Mouse (Mus musculus) cerebellum, postnatal 36 days (tissue): ENCODE data around the gene Bbc3.

Source experiments
- DNase-seq, 2 experiments: peaks; one replicate each; pipeline ENCODE4 v3.0.0; 2021 to 2022; ENCODE audit warnings: mixed read lengths in 2 of 2

The Bbc3 gene

DNA sequence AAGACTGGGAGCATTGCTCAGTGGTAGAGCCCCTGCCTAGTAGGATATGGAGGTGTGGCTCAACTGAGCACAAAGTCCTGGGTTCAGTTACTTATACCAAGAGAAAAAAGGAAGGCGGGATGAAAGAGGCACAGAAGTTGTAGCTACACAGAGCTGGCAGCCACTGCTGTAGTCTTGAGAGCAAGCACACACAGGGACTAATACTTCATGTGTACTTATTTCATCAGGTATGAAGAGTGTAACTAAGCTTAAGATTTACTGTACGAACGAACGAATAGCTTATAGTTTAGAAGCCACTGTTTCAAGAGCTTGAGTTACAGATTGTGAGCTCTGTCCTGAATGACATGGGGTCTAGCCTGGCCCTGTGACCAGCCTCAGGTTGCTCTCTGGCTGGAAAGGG, 11.0 kb downstream of the Bbc3 start:
- DNase-seq, result no peak

DNA sequence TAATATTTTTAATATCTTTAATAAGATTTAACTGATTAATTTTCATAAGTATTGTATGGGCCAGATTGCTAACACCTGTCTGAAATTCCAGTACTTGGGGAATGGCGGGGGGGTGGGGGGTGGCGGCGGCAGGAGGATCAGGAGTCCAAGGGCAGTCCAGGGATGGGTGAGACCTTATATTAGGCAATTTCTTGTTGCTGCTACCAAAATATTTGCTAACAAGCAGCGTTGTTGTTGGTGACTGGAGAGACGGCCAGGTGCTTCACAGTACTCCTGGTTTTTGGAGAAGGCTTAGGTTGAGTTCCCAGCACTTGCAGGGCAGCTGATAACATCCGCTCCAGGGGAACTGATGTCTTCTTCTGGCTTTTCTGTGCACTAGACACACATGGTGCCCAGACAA, 12.3 kb downstream of the Bbc3 start:
- DNase-seq, result no peak

GRCm38 (mm10) chr7:16324661-16325060, 16.5 kb downstream of the Bbc3 start:
- no peak for DNase-seq

DNA sequence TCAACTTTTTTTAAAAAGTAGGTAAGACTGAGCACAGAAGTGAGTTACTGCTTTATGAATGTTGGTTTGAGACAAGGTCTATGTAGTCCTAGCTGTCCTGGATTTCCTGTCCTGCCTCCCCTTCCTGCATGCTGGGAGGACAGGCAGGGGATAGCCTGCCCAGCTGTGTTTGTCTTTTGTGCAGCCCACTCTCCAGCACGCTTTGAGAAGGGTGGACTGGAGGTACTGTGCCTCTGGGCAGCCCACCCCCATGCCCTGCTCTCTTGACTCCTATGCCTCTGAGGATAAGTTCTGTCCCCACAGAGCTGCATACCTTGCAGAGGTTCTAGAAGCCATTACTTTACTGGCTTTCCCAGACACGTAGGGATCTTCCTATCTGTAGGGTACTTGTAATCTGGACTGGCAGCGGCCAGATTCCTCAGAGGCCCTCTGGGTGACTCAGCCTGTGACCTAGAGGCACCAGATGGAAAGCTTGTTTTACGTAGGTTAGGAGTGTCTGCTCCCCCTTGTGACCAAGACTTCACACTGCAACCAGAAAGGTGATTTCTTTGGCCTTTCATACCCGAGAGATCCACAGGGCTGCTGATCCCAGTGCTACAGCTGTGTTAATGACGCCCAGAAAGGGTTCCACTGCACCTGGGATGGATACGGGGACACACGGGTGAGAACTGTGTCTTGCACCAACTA, 17.9 kb downstream of the Bbc3 start:
- peak; percentile 66 to 80 for DNase-seq

- no peak for DNase-seq
These were observed 18.4 kb downstream of the Bbc3 start for GRCm38 (mm10) chr7:16326607-16326971.

GRCm38 (mm10) chr7:16329146-16329545, 21.0 kb downstream of the Bbc3 start:
- DNase-seq, result no peak

DNA sequence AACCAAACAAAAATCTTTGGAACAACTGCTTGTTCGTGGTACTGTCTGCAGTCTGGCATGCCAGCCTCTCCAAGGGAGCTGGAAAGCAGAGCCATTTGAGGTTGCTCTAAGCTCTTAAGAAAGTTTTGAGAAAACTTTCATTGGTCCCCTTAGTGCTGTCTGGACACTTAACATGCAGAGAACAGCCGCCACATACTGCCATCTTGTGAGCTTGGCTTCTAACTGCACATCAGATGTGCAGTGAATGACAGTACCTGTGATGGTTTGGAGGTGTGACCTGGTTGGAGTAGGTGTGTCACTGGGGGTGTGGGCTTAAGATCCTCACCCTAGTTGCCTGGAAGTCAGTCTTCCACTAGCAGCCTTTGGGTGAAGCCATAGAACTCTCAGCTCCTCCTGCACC, 29.5 kb downstream of the Bbc3 start:
- DNase-seq, result no peak

DNA sequence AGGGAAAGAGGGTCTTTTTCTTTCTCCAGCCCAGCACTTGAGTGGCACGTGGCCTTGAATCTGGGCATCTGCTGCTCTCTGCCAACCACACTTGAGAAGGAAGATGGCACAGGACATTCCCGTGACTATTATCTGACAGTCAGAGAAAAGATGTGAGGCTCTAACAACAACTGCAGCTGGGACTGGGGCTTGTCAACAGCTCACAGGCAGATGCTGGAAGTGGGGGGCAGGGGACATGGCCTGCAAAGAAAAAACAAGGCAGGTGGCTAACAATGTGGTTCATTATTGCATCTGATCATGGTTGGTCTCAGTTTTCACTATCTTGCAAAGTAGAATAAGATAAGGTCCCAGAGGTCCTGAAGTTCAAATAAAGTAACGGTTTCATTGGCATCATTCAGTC, 36.4 kb downstream of the Bbc3 start:
- no peak for DNase-seq

DNA sequence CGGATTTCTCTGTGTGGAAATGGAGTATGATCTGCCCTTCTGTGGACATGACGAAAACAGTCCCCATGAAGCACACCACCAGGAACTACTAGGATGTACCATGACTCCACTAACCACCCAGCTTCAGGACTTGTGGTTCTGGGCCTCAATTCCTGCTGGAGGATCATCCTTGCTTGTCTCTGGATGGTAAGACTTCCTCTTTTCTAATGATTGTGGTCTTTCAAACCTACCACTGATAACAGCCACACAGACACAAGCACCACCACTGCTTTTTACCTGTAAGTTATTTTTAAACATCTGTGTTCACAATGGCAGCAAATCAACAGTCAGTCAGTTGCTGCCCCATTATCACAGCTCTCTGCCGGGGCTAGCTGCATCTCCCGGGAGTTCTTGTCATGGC, 37.1 kb downstream of the Bbc3 start:
- no peak for DNase-seq

GRCm38 (mm10) chr7:16349999-16350398, 41.8 kb downstream of the Bbc3 start:
- no peak for DNase-seq

GRCm38 (mm10) chr7:16355854-16356594, 47.8 kb downstream of the Bbc3 start:
- DNase-seq, result no peak

- no peak for DNase-seq
These were observed 49.4 kb downstream of the Bbc3 start for GRCm38 (mm10) chr7:16357602-16358001.

GRCm38 (mm10) chr7:16364319-16364718, 56.1 kb downstream of the Bbc3 start:
- no peak for DNase-seq

- no peak for DNase-seq
These were observed 56.8 kb downstream of the Bbc3 start for GRCm38 (mm10) chr7:16364901-16365500.

DNA sequence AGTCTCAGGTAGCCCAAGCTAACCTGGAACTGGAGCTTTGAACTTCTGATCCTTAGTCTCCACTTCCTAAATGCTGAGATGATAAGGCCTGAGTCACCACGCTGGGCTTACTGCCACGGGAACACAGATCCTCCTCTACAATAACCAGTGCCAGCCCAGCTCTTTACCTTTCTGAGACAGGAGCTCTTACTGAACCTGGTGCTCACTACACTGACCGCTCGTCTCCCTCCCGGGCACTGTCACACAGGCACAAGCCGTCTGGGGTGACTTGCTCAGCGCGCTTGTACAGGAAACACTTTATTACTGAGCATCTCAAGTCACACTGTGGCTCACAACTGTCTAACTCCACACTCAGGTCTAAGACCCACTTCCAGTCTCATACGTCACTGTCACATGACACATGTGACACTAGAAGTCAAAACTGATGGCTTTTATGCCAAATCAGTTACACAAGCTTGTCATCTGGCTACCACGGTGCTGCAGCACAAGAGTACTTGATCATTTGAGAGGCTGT, 58.0 kb downstream of the Bbc3 start:
- no peak for DNase-seq

DNA sequence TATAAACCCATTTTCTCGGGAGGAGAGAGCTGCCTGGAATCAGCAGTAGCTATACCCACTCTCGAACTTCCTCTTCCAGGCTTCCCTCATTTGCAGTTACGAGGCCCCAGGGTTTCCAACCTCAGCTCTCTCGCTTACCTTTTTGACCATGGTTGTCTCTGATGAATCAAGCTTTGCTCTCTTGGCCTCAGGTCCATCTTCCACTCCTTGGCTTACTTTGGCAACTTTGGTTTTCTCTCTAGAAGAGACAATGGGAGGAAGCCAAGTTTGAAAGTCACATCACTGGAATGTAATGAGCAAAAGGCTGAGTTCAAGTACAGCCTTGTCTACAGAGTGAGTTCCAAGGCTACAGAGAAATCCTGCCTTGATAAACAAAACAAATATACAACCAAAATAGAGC, 58.5 kb downstream of the Bbc3 start:
- DNase-seq, result no peak
